Mouse (Mus musculus) liver, postnatal 0 days (tissue): ENCODE measurements at regions not wholly inside any gene's neighbourhood (a gene's known extent, or its start where the extent isn't known, plus 50 kb on each side); places are given as distances from the start of the nearest gene placed in this dataset.

Experiments
- ATAC-seq: fragments of 200-750 bp; cut with Nextera tagmentation; 2 replicates; pipeline ENCODE4 v1.8.0; 2017; ENCODE audit warnings: mild to moderate bottlenecking, moderate library complexity
- DNase-seq: peaks from one replicate; pipeline ENCODE4 v3.0.0-alpha.2; 2016
- H3K27ac ChIP-seq: fragments of 300-500 bp; sonication (generic); 2 replicates; pipeline ENCODE4 v1.5.1; 2014; ENCODE audit warnings: antibody characterized with exemption, moderate library complexity, mild to moderate bottlenecking, low read depth
- H3K27me3 ChIP-seq: fragments of 300-500 bp; sonication (generic); 2 replicates; pipeline ENCODE4 v1.6.1; 2014; ENCODE audit warnings: low read length, control low read depth, mixed read lengths; ENCODE audit not compliant: insufficient read depth
- H3K36me3 ChIP-seq: fragments of 300-500 bp; sonication (generic); replicated peaks from 2 replicates; pipeline ENCODE4 v1.6.1; 2014; ENCODE audit warnings: mild to moderate bottlenecking, control low read depth, low read length, moderate library complexity, mixed read lengths; ENCODE audit not compliant: insufficient read depth
- H3K4me1 ChIP-seq: fragments of 300-500 bp; sonication (generic); 2 replicates; pipeline ENCODE4 v1.6.1; 2014; ENCODE audit warnings: antibody characterized with exemption, mild to moderate bottlenecking, control low read depth; ENCODE audit not compliant: insufficient read depth
- H3K4me2 ChIP-seq: fragments of 300-500 bp; sonication (generic); 2 replicates; pipeline ENCODE4 v1.6.1; 2014; ENCODE audit warnings: low read depth, mild to moderate bottlenecking, low read length, moderate library complexity, mixed read lengths
- H3K4me3 ChIP-seq: fragments of 300-500 bp; sonication (generic); 2 replicates; pipeline ENCODE4 v1.5.1; 2014; ENCODE audit warnings: low read depth, low read length
- H3K9ac ChIP-seq: fragments of 300-500 bp; sonication (generic); replicated peaks from 2 replicates; pipeline ENCODE4 v1.6.1; 2014; ENCODE audit warnings: mild to moderate bottlenecking, moderate library complexity
- H3K9me3 ChIP-seq: fragments of 300-500 bp; sonication (generic); 2 replicates; pipeline ENCODE4 v1.6.1; 2016; ENCODE audit warnings: mild to moderate bottlenecking, control low read depth, low read length, mixed read lengths
- CTCF ChIP-seq: sonication (generic); IDR thresholded peaks from 2 replicates; pipeline ENCODE4 v1.5.1; 2016; ENCODE audit warnings: antibody characterized with exemption, low read depth
- EP300 ChIP-seq: IDR thresholded peaks from 2 replicates; pipeline ENCODE4 v1.6.1; 2016; ENCODE audit warnings: antibody characterized with exemption, low read depth, mild to moderate bottlenecking
- WGBS: fragments of 180-500 bp; shearing (Covaris S2); extraction: QIAGEN DNeasy Blood & Tissue Kit; methylation state at CpG from one replicate; pipeline ENCODE4 v1.1.7; 2014; ENCODE audit not compliant: insufficient replicate concordance; 5-methylcytosine and 5-hydroxymethylcytosine counted together

DNA sequence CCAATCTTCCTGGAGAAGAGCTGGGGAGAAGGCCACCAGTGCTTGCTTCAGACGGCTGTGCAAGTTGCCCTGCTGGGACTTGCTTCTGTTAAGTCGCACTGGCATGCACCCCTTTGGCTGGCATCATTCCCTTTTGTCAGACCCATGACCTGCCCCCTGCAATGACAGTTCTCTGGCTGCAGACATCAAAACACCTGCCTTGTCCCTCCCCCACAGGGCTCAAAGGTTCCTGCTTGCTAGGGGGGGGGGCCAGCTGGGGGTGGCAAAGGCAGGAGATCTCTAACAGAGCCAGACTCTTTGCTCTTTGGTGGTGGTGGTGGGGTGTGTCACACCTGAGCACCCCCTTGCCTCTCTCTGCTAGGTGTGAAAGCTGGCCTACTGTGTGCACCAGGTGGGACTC is 154.5 kb downstream of the Trim29 start:
- DNase-seq, result peak; percentile 58
- H3K4me1 ChIP-seq, result peaks cover 10% of the 10 kb centered on the region; the same call in 1 of the 2 replicates
- TF ChIP-seq EP300, result no peak
- no peak for TF ChIP-seq CTCF
- ATAC-seq, result peak; percentile 71
- 46% methylated on average over 2 of the region's 2 CpGs for WGBS
- no peak overlapping the region for H3K27ac ChIP-seq
- no peak overlapping the region for H3K9ac ChIP-seq
- no peaks in the 10 kb centered on the region for H3K27me3 ChIP-seq
- no peak overlapping the region for H3K4me3 ChIP-seq
- H3K36me3 ChIP-seq, result no peaks in the 10 kb centered on the region
- H3K9me3 ChIP-seq, result no peaks in the 10 kb centered on the region
- no peak overlapping the region for H3K4me2 ChIP-seq

- TF ChIP-seq EP300 (no peak), CTCF (no peak)
- Histone ChIP-seq H3K4me3 (no peak overlapping the region), H3K27me3 (no peaks in the 10 kb centered on the region), H3K4me1 (peaks cover 10% of the 10 kb centered on the region; the same call in 1 of the 2 replicates), H3K9ac (no peak overlapping the region), H3K36me3 (no peaks in the 10 kb centered on the region), H3K9me3 (no peaks in the 10 kb centered on the region), H3K27ac (peak overlapping the region; percentile 11; the same call in 1 of the 2 replicates), H3K4me2 (no peak overlapping the region)
- 58% methylated on average over 8 of the region's 8 CpGs for WGBS
- no peak for ATAC-seq
- DNase-seq, result no peak
Measured at GRCm38 (mm10) chr9:43465731-43466330, 155.2 kb downstream of the Trim29 start.

GRCm38 (mm10) chr9:43466883-43467282 is 156.2 kb downstream of the Trim29 start:
- TF ChIP-seq CTCF, result no peak
- no peak for TF ChIP-seq EP300
- Histone ChIP-seq H3K9ac (no peak overlapping the region), H3K4me1 (peaks cover 10% of the 10 kb centered on the region; the same call in 1 of the 2 replicates), H3K27me3 (no peaks in the 10 kb centered on the region), H3K36me3 (no peaks in the 10 kb centered on the region), H3K4me3 (no peak overlapping the region), H3K4me2 (no peak overlapping the region), H3K27ac (0 out of 2 replicates have a peak overlapping the region, but pooled peaks have one; percentile 29), H3K9me3 (no peaks in the 10 kb centered on the region)
- DNase-seq (peak; percentile 21), ATAC-seq (peak; percentile 73)
- 29% methylated on average over 3 of the region's 3 CpGs for WGBS

GRCm38 (mm10) chr9:43469215-43469614 is 158.6 kb downstream of the Trim29 start:
- Histone ChIP-seq H3K4me2 (no peak overlapping the region), H3K9me3 (no peaks in the 10 kb centered on the region), H3K9ac (no peak overlapping the region), H3K36me3 (no peaks in the 10 kb centered on the region), H3K4me3 (no peak overlapping the region), H3K27me3 (0 out of 2 replicates have a peak, but pooled peaks cover 2% of the 10 kb centered on the region), H3K4me1 (peaks cover 10% of the 10 kb centered on the region; the same call in 1 of the 2 replicates), H3K27ac (no peak overlapping the region)
- TF ChIP-seq CTCF, result no peak
- TF ChIP-seq EP300, result no peak
- WGBS, result 68% methylated on average over 10 of the region's 10 CpGs
- ATAC-seq (no peak), DNase-seq (no peak)

GRCm38 (mm10) chr9:43472231-43472630 is 161.6 kb downstream of the Trim29 start:
- Histone ChIP-seq H3K4me1 (no peaks in the 10 kb centered on the region), H3K4me2 (no peak overlapping the region), H3K36me3 (no peaks in the 10 kb centered on the region), H3K27ac (no peak overlapping the region), H3K27me3 (0 out of 2 replicates have a peak, but pooled peaks cover 2% of the 10 kb centered on the region), H3K4me3 (no peak overlapping the region), H3K9ac (no peak overlapping the region), H3K9me3 (no peaks in the 10 kb centered on the region)
- no peak for DNase-seq
- 68% methylated on average over 2 of the region's 2 CpGs for WGBS
- ATAC-seq, result no peak
- no peak for TF ChIP-seq EP300
- TF ChIP-seq CTCF, result no peak

- WGBS, result 60% methylated on average over 1 of the region's 1 CpGs
- ATAC-seq, result no peak
- Histone ChIP-seq H3K9me3 (no peaks in the 10 kb centered on the region), H3K27me3 (0 out of 2 replicates have a peak, but pooled peaks cover 2% of the 10 kb centered on the region), H3K27ac (no peak overlapping the region), H3K36me3 (no peaks in the 10 kb centered on the region), H3K9ac (no peak overlapping the region), H3K4me3 (no peak overlapping the region), H3K4me2 (no peak overlapping the region), H3K4me1 (no peaks in the 10 kb centered on the region)
- TF ChIP-seq CTCF (no peak), EP300 (no peak)
- DNase-seq, result no peak
Measured at GRCm38 (mm10) chr9:43473164-43473563, 162.5 kb downstream of the Trim29 start.
